Mouse (Mus musculus) limb, embryonic 14.5 days (tissue): ENCODE measurements around the gene 4930426L09Rik. TPM values are rescaled to one million over a fixed set of nuclear protein-coding genes. Genes with fewer than 3 reads are reported as not detected.

Source experiments
- ATAC-seq: fragments of 200-750 bp; cut with Nextera tagmentation; 2 replicates; pipeline ENCODE4 v1.8.0; 2017; ENCODE audit warnings: low read depth, moderate number of reproducible peaks, moderate TSS enrichment; ENCODE audit not compliant: low FRiP score
- DNase-seq: peaks from one replicate; pipeline ENCODE4 v3.0.0-alpha.2; 2015; ENCODE audit warnings: low spot score
- H3K27ac ChIP-seq: fragments of 300-500 bp; sonication (generic); replicated peaks from 2 replicates; pipeline ENCODE4 v1.5.1; 2014; ENCODE audit warnings: low read depth, mild to moderate bottlenecking, low read length, moderate library complexity, mixed read lengths
- H3K27me3 ChIP-seq: fragments of 300-500 bp; sonication (generic); 2 replicates; pipeline ENCODE4 v1.6.1; 2014; ENCODE audit warnings: low read length, mixed read lengths; ENCODE audit not compliant: control insufficient read depth, insufficient read depth
- H3K36me3 ChIP-seq: fragments of 300-500 bp; sonication (generic); 2 replicates; pipeline ENCODE4 v1.6.1; 2014; ENCODE audit warnings: mild to moderate bottlenecking, low read length, moderate library complexity, mixed read lengths; ENCODE audit not compliant: control insufficient read depth, insufficient read depth
- H3K4me1 ChIP-seq: fragments of 300-500 bp; sonication (generic); 2 replicates; pipeline ENCODE4 v1.6.1; 2014; ENCODE audit warnings: antibody characterized with exemption, low read length, mixed read lengths; ENCODE audit not compliant: control insufficient read depth, insufficient read depth
- H3K4me2 ChIP-seq: fragments of 300-500 bp; sonication (generic); replicated peaks from 2 replicates; pipeline ENCODE4 v1.6.1; 2014; ENCODE audit warnings: low read depth, mild to moderate bottlenecking, low read length, moderate library complexity; ENCODE audit not compliant: severe bottlenecking
- H3K4me3 ChIP-seq: fragments of 300-500 bp; sonication (generic); replicated peaks from 2 replicates; pipeline ENCODE4 v1.5.1; 2014; ENCODE audit warnings: low read length
- H3K9ac ChIP-seq: fragments of 300-500 bp; sonication (generic); 2 replicates; pipeline ENCODE4 v1.6.1; 2014; ENCODE audit warnings: mild to moderate bottlenecking, low read depth, low read length, moderate library complexity; ENCODE audit not compliant: severe bottlenecking
- H3K9me3 ChIP-seq: fragments of 300-500 bp; sonication (generic); 2 replicates; pipeline ENCODE4 v1.6.1; 2016; ENCODE audit warnings: low read length; ENCODE audit not compliant: control insufficient read depth
- POLR2A ChIP-seq: fragments of 200-500 bp; IDR thresholded peaks from 2 replicates; pipeline ENCODE4 v1.8.0; 2012; ENCODE audit warnings: inconsistent platforms, mild to moderate bottlenecking, moderate library complexity, borderline replicate concordance; ENCODE audit not compliant: insufficient read depth, insufficient read length; ENCODE audit errors: extremely low read depth
- WGBS: fragments of 180-500 bp; shearing (Covaris S2); extraction: QIAGEN DNeasy Blood & Tissue Kit; methylation state at CpG from one replicate; pipeline ENCODE4 v1.1.7; 2014; 5-methylcytosine and 5-hydroxymethylcytosine counted together
- polyA plus RNA-seq, 2 experiments: library from polyadenylated mRNA; depleted of rRNA in 1 of 2; stranded (reverse) in 1 of 2; unstranded in 1 of 2; fragments of >200 nt; fragmentation: Nextera tagmentation in 1 of 2; extraction: Ambion mirVana in 1 of 2; gene quantifications; 2 replicates each; pipeline versions ENCODE4 v1.2.1 to v1.2.3; 2012 to 2014

The 4930426L09Rik gene
- polyA plus RNA-seq, 2 experiments = 0.25 to 0.59 TPM

- WGBS = 70% methylated on average over 13 of the region's 13 CpGs
- Histone ChIP-seq H3K9ac (no peak overlapping the region), H3K27ac (no peak overlapping the region)
Measured at GRCm38 (mm10) chr2:18963286-18964040, 34.7 kb upstream of the 4930426L09Rik start.

GRCm38 (mm10) chr2:18965108-18965507 lies 33.0 kb upstream of the 4930426L09Rik start:
- DNase-seq (peak; percentile 42), ATAC-seq (peak; percentile 78)
- Histone ChIP-seq H3K36me3 (no peaks in the 10 kb centered on the region), H3K9me3 (no peaks in the 10 kb centered on the region), H3K4me2 (no peak overlapping the region), H3K27me3 (no peaks in the 10 kb centered on the region), H3K9ac (no peak overlapping the region), H3K27ac (no peak overlapping the region), H3K4me1 (peaks cover 13% of the 10 kb centered on the region; the same call in 1 of the 2 replicates), H3K4me3 (no peak overlapping the region)
- WGBS = 69% methylated on average over 3 of the region's 3 CpGs
- no peak for TF ChIP-seq POLR2A

More at GRCm38 (mm10) chr2:18963286-18964040, 34.7 kb upstream of the 4930426L09Rik start:
- TF ChIP-seq POLR2A = no peak
- no peak for DNase-seq
- no peaks in the 10 kb centered on the region for H3K36me3 ChIP-seq
- no peak overlapping the region for H3K4me2 ChIP-seq
- H3K4me1 ChIP-seq = peaks cover 13% of the 10 kb centered on the region; the same call in 1 of the 2 replicates
- H3K27me3 ChIP-seq = no peaks in the 10 kb centered on the region
- no peak overlapping the region for H3K4me3 ChIP-seq
- no peaks in the 10 kb centered on the region for H3K9me3 ChIP-seq
- ATAC-seq = no peak

- no peak overlapping the region for H3K27ac ChIP-seq
- ATAC-seq (no peak), DNase-seq (no peak)
- no peak overlapping the region for H3K9ac ChIP-seq
- TF ChIP-seq POLR2A = no peak
- H3K9me3 ChIP-seq = no peaks in the 10 kb centered on the region
- no peaks in the 10 kb centered on the region for H3K36me3 ChIP-seq
- H3K4me1 ChIP-seq = peaks cover 5% of the 10 kb centered on the region; the same call in 1 of the 2 replicates
- H3K27me3 ChIP-seq = no peaks in the 10 kb centered on the region
- no peak overlapping the region for H3K4me3 ChIP-seq
- WGBS = 92% methylated on average over 2 of the region's 2 CpGs
- H3K4me2 ChIP-seq = no peak overlapping the region
Measured at GRCm38 (mm10) chr2:18965950-18966349, 32.2 kb upstream of the 4930426L09Rik start.

GRCm38 (mm10) chr2:18966566-18966965 lies 31.6 kb upstream of the 4930426L09Rik start:
- no peak for DNase-seq
- no peak for TF ChIP-seq POLR2A
- Histone ChIP-seq H3K27ac (no peak overlapping the region), H3K27me3 (no peaks in the 10 kb centered on the region), H3K4me2 (no peak overlapping the region), H3K4me1 (no peaks in the 10 kb centered on the region), H3K9me3 (no peaks in the 10 kb centered on the region), H3K4me3 (no peak overlapping the region), H3K9ac (no peak overlapping the region), H3K36me3 (no peaks in the 10 kb centered on the region)
- no peak for ATAC-seq
- 91% methylated on average over 5 of the region's 5 CpGs for WGBS

- no peak overlapping the region for H3K27ac ChIP-seq
- no peak overlapping the region for H3K4me3 ChIP-seq
- H3K36me3 ChIP-seq = no peaks in the 10 kb centered on the region
- H3K4me2 ChIP-seq = no peak overlapping the region
- H3K4me1 ChIP-seq = no peaks in the 10 kb centered on the region
- no peaks in the 10 kb centered on the region for H3K9me3 ChIP-seq
- WGBS = 84% methylated on average over 5 of the region's 5 CpGs
- no peak overlapping the region for H3K9ac ChIP-seq
- ATAC-seq = no peak
- DNase-seq = no peak
- no peak for TF ChIP-seq POLR2A
- no peaks in the 10 kb centered on the region for H3K27me3 ChIP-seq
Measured at GRCm38 (mm10) chr2:18967451-18968063, 30.6 kb upstream of the 4930426L09Rik start.
